In genomic region chr5:48138849-48139487, GRCm38 (mm10) we compare ENCODE assay signal across 9 mouse cellular contexts.
DNase-seq lines count a peak whose midpoint lies in the region; ATAC-seq and TF ChIP-seq lines count a peak whose summit lies in the region.
"Had no signal": no experiment of that assay in that cellular context is flagged by ENCODE, and none has a peak within 500 bp of the region (broad histone marks: within the 10 kb centered on the region; RNA-seq: fewer than 3 reads in every experiment).

No protein-coding gene starts in this region.

- DNase-seq in adrenal gland, postnatal 10 days, result peak; percentile 9
- DNase-seq in adrenal gland, postnatal 25 days, result no peak
- DNase-seq in lung, postnatal 0 days (ENCODE audit: low spot score), result peak; percentile 55
- DNase-seq in lung, adult 2 months, result no peak
- peak; percentile 14 for DNase-seq in kidney, postnatal 10 days
- DNase-seq in spleen, postnatal 14 days (ENCODE audit: low spot score in 2 of 2), result no peak

- no peak overlapping the region for H3K4me2 ChIP-seq in lung, postnatal 0 days (replicated peaks; ENCODE audit: low read depth, low read length)
- H3K4me2 ChIP-seq: limb, embryonic 12.5 days had no signal

- WGBS in lung, postnatal 0 days, result 36% methylated on average over 8 of the region's 8 CpGs
- 30% methylated on average over 8 of the region's 8 CpGs for WGBS in lung, adult 2 months

- peak; percentile 26; the same call in 1 of the 2 replicates for ATAC-seq in lung, postnatal 0 days
- ATAC-seq in megakaryocyte, adult 5-6 weeks (ENCODE audit: poor library complexity, severe bottlenecking), result no peak
- no peak for ATAC-seq in inflammation-experienced regulatory T-cells, adult 6 months

- H3K27ac ChIP-seq in lung, postnatal 0 days (ENCODE audit: low read length), result no peak overlapping the region
- H3K27ac ChIP-seq: limb, embryonic 12.5 days had no signal

- H3K9me3 ChIP-seq in lung, postnatal 0 days (ENCODE audit: low read length), result no peaks in the 10 kb centered on the region
- H3K9me3 ChIP-seq: limb, embryonic 12.5 days had no signal

- no peaks in the 10 kb centered on the region for H3K27me3 ChIP-seq in lung, postnatal 0 days (replicated peaks; ENCODE audit: insufficient read depth, low read length)
- H3K27me3 ChIP-seq: limb, embryonic 12.5 days had no signal

- TF ChIP-seq CTCF in lung, postnatal 0 days (IDR thresholded peaks at IDR 0.05), result peak; percentile 55
- no peak for TF ChIP-seq CTCF in lung, adult 2 months (IDR thresholded peaks at IDR 0.05; ENCODE audit: insufficient read depth, low read length)

- H3K36me3 ChIP-seq in lung, postnatal 0 days (ENCODE audit: insufficient read depth, low read length), result no peaks in the 10 kb centered on the region
- H3K36me3 ChIP-seq: limb, embryonic 12.5 days had no signal

- no peak for TF ChIP-seq EP300 in lung, postnatal 0 days (IDR thresholded peaks at IDR 0.05)

- no peak overlapping the region for H3K9ac ChIP-seq in lung, postnatal 0 days (replicated peaks; ENCODE audit: low read depth)
- H3K9ac ChIP-seq: limb, embryonic 12.5 days had no signal

- H3K4me1 ChIP-seq in lung, postnatal 0 days (ENCODE audit: insufficient read depth, low read depth, low read length), result no peaks in the 10 kb centered on the region
- H3K4me1 ChIP-seq in lung, adult 2 months (ENCODE audit: control insufficient read depth, insufficient read depth, low read length), result peaks cover 2% of the 10 kb centered on the region

- H3K4me3 ChIP-seq in lung, postnatal 0 days (ENCODE audit: low read depth, low read length), result no peak overlapping the region
- H3K4me3 ChIP-seq in lung, adult 2 months (replicated peaks; ENCODE audit: extremely low read depth, low read depth, low read length), result no peak overlapping the region
- H3K4me3 ChIP-seq: limb, embryonic 12.5 days had no signal

- no peak for TF ChIP-seq POLR2A in lung, adult 2 months (IDR thresholded peaks at IDR 0.05; ENCODE audit: borderline replicate concordance, extremely low read depth, low read depth, low read length)

Comparison
In these comparisons a context has a peak if more than half of its experiments do, and no peak if none do; other contexts are left out.
1. DNase-seq: peak in adrenal gland, postnatal 10 days (single experiment), lung, postnatal 0 days (single experiment) and kidney, postnatal 10 days (single experiment); none in adrenal gland, postnatal 25 days (single experiment), lung, adult 2 months (single experiment) and spleen, postnatal 14 days (0 of 2).